Mouse (Mus musculus): ENCODE data around the gene Ssbp3. TPM values are rescaled to one million over a fixed set of nuclear protein-coding genes. Genes with fewer than 3 reads are reported as not detected.

Gene Ssbp3
- total RNA-seq, 1 experiment = 42.6 TPM

GRCm38 (mm10) chr4:106900718-106901117 is 9.8 kb upstream of the Ssbp3 start:
- no peak for DNase-seq (ENCODE audit: low read depth, low spot score)
- in situ Hi-C loops (cut with MboI; ENCODE audit: low sequenced_read_pairs in 2 of 2, unreplicated experiment in 2 of 2) = loop anchor here in 1 of 2 experiments (10.0 kb wide), 1 partner anchor 56 kb away; no protein-coding TSS in a partner anchor

GRCm38 (mm10) chr4:106901610-106902009 is 8.9 kb upstream of the Ssbp3 start:
- in situ Hi-C loops (cut with MboI; ENCODE audit: low sequenced_read_pairs in 2 of 2, unreplicated experiment in 2 of 2) = loop anchor here in 1 of 2 experiments (10.0 kb wide), 1 partner anchor 57 kb away; no protein-coding TSS in a partner anchor
- H3K27ac ChIP-seq (ENCODE audit: insufficient read depth, low read depth, low read length, poor library complexity, severe bottlenecking) = no peak overlapping the region

More at GRCm38 (mm10) chr4:106900718-106901117, 9.8 kb upstream of the Ssbp3 start:
- Histone ChIP-seq H3K36me3 (ENCODE audit: control insufficient read depth, insufficient read depth, low read length, poor library complexity, severe bottlenecking) (no peaks in the 10 kb centered on the region), H3K4me1 (ENCODE audit: control insufficient read depth in 2 of 2, insufficient read depth in 2 of 2, low read length in 2 of 2, poor library complexity in 1 of 2) (peaks cover 7 to 18% of the 10 kb centered on the region in 2 experiments; a peak in 2 of 4 replicates), H3K4me3 (ENCODE audit: insufficient read depth in 1 of 2, low read depth in 1 of 2, low read length in 2 of 2, poor library complexity in 1 of 2, severe bottlenecking in 1 of 2) (no peak overlapping the region), H3K9me3 (ENCODE audit: control insufficient read depth, insufficient read depth, low read depth, low read length) (no peaks in the 10 kb centered on the region), H3K27ac (ENCODE audit: insufficient read depth, low read depth, low read length, poor library complexity, severe bottlenecking) (no peak overlapping the region), H3K9ac (ENCODE audit: insufficient read depth, low read depth, low read length, poor library complexity, severe bottlenecking) (no peak overlapping the region)
- no peak for TF ChIP-seq CHD2 (IDR thresholded peaks at IDR 0.05; ENCODE audit: low read depth, low read length)
- no peak for TF ChIP-seq MAFK (IDR thresholded peaks at IDR 0.05; ENCODE audit: insufficient read depth, low read depth, low read length)
- TF ChIP-seq HCFC1 (IDR thresholded peaks at IDR 0.05; ENCODE audit: borderline replicate concordance, insufficient read depth, low read length) = no peak
- no peak for TF ChIP-seq ZC3H11A (IDR thresholded peaks at IDR 0.05; ENCODE audit: borderline replicate concordance, low read depth, low read length)
- TF ChIP-seq ZNF384 (IDR thresholded peaks at IDR 0.05; ENCODE audit: low read depth, low read length) = no peak

GRCm38 (mm10) chr4:106902157-106902556 is 8.3 kb upstream of the Ssbp3 start:
- Histone ChIP-seq H3K9ac (ENCODE audit: insufficient read depth, low read depth, low read length, poor library complexity, severe bottlenecking) (no peak overlapping the region), H3K27ac (ENCODE audit: insufficient read depth, low read depth, low read length, poor library complexity, severe bottlenecking) (no peak overlapping the region), H3K36me3 (ENCODE audit: control insufficient read depth, insufficient read depth, low read length, poor library complexity, severe bottlenecking) (no peaks in the 10 kb centered on the region), H3K4me1 (ENCODE audit: control insufficient read depth in 2 of 2, insufficient read depth in 2 of 2, low read length in 2 of 2, poor library complexity in 1 of 2) (peaks cover 7 to 18% of the 10 kb centered on the region in 2 experiments; a peak in 2 of 4 replicates), H3K4me3 (ENCODE audit: insufficient read depth in 1 of 2, low read depth in 1 of 2, low read length in 2 of 2, poor library complexity in 1 of 2, severe bottlenecking in 1 of 2) (no peak overlapping the region), H3K9me3 (ENCODE audit: control insufficient read depth, insufficient read depth, low read depth, low read length) (no peaks in the 10 kb centered on the region)
- in situ Hi-C loops (cut with MboI; ENCODE audit: low sequenced_read_pairs in 2 of 2, unreplicated experiment in 2 of 2) = loop anchor here in 1 of 2 experiments (10.0 kb wide), 1 partner anchor 57 kb away; no protein-coding TSS in a partner anchor
- no peak for TF ChIP-seq ZC3H11A (IDR thresholded peaks at IDR 0.05; ENCODE audit: borderline replicate concordance, low read depth, low read length)
- no peak for TF ChIP-seq ZNF384 (IDR thresholded peaks at IDR 0.05; ENCODE audit: low read depth, low read length)
- TF ChIP-seq CHD2 (IDR thresholded peaks at IDR 0.05; ENCODE audit: low read depth, low read length) = no peak
- no peak for TF ChIP-seq MAFK (IDR thresholded peaks at IDR 0.05; ENCODE audit: insufficient read depth, low read depth, low read length)
- no peak for TF ChIP-seq HCFC1 (IDR thresholded peaks at IDR 0.05; ENCODE audit: borderline replicate concordance, insufficient read depth, low read length)
- DNase-seq (ENCODE audit: low read depth, low spot score) = no peak

More at GRCm38 (mm10) chr4:106901610-106902009, 8.9 kb upstream of the Ssbp3 start:
- Histone ChIP-seq H3K36me3 (ENCODE audit: control insufficient read depth, insufficient read depth, low read length, poor library complexity, severe bottlenecking) (no peaks in the 10 kb centered on the region), H3K9ac (ENCODE audit: insufficient read depth, low read depth, low read length, poor library complexity, severe bottlenecking) (no peak overlapping the region), H3K9me3 (ENCODE audit: control insufficient read depth, insufficient read depth, low read depth, low read length) (no peaks in the 10 kb centered on the region), H3K4me3 (ENCODE audit: insufficient read depth in 1 of 2, low read depth in 1 of 2, low read length in 2 of 2, poor library complexity in 1 of 2, severe bottlenecking in 1 of 2) (no peak overlapping the region), H3K4me1 (ENCODE audit: control insufficient read depth in 2 of 2, insufficient read depth in 2 of 2, low read length in 2 of 2, poor library complexity in 1 of 2) (peaks cover 7 to 18% of the 10 kb centered on the region in 2 experiments; a peak in 2 of 4 replicates)
- TF ChIP-seq CHD2 (IDR thresholded peaks at IDR 0.05; ENCODE audit: low read depth, low read length) = no peak
- TF ChIP-seq HCFC1 (IDR thresholded peaks at IDR 0.05; ENCODE audit: borderline replicate concordance, insufficient read depth, low read length) = no peak
- no peak for TF ChIP-seq ZNF384 (IDR thresholded peaks at IDR 0.05; ENCODE audit: low read depth, low read length)
- TF ChIP-seq ZC3H11A (IDR thresholded peaks at IDR 0.05; ENCODE audit: borderline replicate concordance, low read depth, low read length) = no peak
- TF ChIP-seq MAFK (IDR thresholded peaks at IDR 0.05; ENCODE audit: insufficient read depth, low read depth, low read length) = no peak
- no peak for DNase-seq (ENCODE audit: low read depth, low spot score)

GRCm38 (mm10) chr4:106905898-106906297 is 4.6 kb upstream of the Ssbp3 start:
- H3K36me3 ChIP-seq (ENCODE audit: control insufficient read depth, insufficient read depth, low read length, poor library complexity, severe bottlenecking) = no peaks in the 10 kb centered on the region
- TF ChIP-seq ZNF384 (IDR thresholded peaks at IDR 0.05; ENCODE audit: low read depth, low read length) (no peak), CHD2 (IDR thresholded peaks at IDR 0.05; ENCODE audit: low read depth, low read length) (no peak), MAFK (IDR thresholded peaks at IDR 0.05; ENCODE audit: insufficient read depth, low read depth, low read length) (no peak), HCFC1 (IDR thresholded peaks at IDR 0.05; ENCODE audit: borderline replicate concordance, insufficient read depth, low read length) (no peak), ZC3H11A (IDR thresholded peaks at IDR 0.05; ENCODE audit: borderline replicate concordance, low read depth, low read length) (no peak)
- no peak overlapping the region for H3K9ac ChIP-seq (ENCODE audit: insufficient read depth, low read depth, low read length, poor library complexity, severe bottlenecking)
- H3K9me3 ChIP-seq (ENCODE audit: control insufficient read depth, insufficient read depth, low read depth, low read length) = no peaks in the 10 kb centered on the region
- H3K4me1 ChIP-seq (ENCODE audit: control insufficient read depth in 2 of 2, insufficient read depth in 2 of 2, low read length in 2 of 2, poor library complexity in 1 of 2) = peaks cover 12 to 32% of the 10 kb centered on the region in 2 experiments; a peak in 3 of 4 replicates
- DNase-seq (ENCODE audit: low read depth, low spot score) = no peak
- no peak overlapping the region for H3K27ac ChIP-seq (ENCODE audit: insufficient read depth, low read depth, low read length, poor library complexity, severe bottlenecking)
- in situ Hi-C loops (cut with MboI; ENCODE audit: low sequenced_read_pairs in 2 of 2, unreplicated experiment in 2 of 2) = loop anchor here in 1 of 2 experiments (10.0 kb wide), 1 partner anchor 61 kb away; no protein-coding TSS in a partner anchor
- H3K4me3 ChIP-seq (ENCODE audit: insufficient read depth in 1 of 2, low read depth in 1 of 2, low read length in 2 of 2, poor library complexity in 1 of 2, severe bottlenecking in 1 of 2) = no peak overlapping the region

All from ES-E14 (cell line).